Mouse (Mus musculus) fat pad, adult 2 months (tissue): Measurements from ENCODE around the gene Fcna.

ENCODE experiments used
- DNase-seq: peaks from one replicate; pipeline ENCODE4 v3.0.0-alpha.2; 2011; ENCODE audit warnings: low read depth, low spot score; ENCODE audit errors: extremely low read depth

Fcna gene

DNA sequence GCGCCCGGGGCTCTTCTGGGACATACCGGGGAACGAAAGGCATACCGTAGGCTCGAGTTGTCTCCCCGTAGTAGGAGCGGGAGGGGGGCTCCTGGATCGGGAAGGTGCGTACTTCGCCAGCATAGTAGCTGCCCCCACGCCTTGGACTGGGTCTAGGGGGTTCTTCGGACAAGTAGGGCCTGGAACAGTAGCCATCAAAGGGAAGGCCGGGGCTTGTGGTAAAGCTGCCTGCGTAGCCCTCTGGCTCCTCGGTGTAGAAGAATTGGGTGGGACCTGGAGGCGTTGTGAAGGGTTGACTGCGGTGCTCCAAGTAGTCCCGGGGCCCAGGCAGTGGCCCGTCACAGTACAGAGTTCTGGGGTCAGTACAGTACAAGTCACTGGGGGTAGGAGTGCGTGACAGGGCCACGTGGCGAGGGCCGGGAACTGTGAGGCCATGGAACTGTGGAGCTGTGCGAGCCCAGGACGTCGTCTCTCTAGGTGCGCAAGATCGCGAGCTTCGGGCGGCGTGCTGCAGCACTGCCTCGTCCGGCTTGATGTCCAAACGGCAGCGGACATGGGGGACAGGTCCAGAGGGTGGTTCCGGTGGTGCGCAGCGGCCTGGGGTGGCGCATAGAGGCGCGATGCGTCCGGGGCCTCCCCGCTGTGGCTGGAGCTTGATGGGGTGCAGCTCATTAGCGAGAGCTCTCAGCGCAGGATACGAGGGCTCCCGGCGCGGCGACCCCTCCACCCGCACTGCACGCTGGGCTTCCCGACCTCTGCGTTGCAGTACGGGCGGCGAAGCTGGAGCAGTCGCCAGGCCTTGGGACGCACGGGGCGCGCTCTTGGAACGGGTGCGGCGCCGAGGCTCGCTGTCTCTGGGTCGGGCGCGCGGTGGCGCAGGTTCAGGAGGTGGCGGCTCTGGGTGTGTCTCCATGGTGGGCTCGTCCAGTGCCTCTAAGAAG is 48.8 kb downstream of the Fcna start:
- DNase-seq = no peak

DNA sequence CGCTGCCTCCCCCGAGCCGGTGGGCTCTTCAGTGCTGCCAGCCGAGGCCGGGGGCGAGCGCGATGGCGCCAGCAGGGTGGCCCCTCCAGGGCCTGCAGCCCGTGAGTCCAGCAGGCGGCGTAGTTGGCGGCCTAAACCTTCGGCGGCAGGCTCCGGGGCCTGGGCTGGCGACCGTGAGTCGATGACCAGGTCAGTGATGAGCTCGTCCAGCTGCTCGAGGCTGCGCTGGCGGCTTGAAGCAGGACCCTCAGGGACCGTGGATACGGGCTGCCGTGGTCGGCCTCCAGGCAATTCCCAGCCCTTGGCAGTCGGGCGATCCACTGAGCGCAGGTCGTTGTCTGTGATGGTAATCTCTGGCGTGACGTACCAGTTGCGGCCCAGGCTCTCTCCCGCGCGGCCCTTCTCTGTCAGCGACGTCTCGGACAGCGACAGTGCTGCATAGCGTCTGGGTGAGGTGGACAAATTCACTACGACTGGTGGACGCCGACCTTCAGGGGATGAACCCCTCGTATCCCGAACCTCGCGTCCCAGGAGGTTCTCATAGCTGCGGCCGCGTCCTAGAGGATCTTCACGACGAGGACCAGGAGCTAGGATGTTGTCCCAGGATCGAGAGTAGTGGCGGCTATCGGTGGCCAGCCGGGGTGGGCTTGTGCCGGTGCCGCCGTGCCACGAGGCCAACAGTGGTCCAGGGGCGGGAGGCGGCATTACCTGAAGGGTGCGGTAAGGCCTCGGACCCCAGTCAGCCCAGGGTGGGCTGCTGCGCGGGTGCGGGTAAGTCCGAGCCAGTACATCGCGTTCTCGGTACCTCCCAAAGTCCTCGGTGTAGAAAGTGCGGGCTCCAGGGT is 49.7 kb downstream of the Fcna start:
- DNase-seq = no peak

DNA sequence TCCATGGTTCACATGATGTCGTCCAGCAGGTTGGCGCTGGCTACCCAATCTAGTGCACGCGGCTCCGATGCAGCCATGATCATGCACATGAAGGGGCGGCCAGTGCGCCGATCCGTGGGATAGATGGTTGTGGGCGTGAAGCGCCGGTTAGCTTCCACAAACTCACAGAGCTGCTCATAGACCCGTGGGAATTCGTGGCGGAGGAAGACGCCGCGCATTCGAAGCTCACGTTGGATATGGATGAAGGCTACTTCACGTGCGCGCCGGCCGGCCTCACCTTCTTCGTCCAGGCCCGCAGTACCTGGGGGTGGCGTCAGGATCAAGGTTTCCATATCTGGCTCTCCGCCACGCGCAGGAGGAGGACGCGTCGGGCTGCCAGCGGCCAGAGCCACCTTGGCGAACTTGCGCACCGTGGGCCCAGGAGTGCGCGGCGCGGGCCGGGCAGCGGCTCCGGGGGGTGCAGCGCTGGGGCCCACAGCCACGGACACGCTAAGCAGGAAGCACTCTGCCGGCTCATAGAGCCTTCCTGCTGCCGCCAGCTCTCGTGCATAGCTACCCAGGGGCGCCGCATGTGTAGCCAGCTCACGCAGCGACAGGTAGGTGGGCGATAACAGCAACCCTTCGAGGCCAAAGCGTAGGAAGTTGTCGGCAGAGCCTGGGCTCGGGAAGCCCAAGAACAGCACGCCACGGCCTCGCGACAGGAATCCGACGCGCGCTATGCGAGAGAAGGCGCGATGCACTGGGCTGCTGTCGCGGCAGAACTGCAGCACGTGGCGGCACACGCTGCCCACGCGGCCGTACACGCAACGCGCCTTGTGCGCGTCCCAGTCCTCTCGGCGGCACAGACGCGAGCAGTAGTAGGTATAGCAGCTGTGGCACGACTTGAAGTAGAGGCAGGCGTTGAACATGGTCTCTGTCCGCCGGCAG is 50.6 kb downstream of the Fcna start:
- DNase-seq = no peak

DNA sequence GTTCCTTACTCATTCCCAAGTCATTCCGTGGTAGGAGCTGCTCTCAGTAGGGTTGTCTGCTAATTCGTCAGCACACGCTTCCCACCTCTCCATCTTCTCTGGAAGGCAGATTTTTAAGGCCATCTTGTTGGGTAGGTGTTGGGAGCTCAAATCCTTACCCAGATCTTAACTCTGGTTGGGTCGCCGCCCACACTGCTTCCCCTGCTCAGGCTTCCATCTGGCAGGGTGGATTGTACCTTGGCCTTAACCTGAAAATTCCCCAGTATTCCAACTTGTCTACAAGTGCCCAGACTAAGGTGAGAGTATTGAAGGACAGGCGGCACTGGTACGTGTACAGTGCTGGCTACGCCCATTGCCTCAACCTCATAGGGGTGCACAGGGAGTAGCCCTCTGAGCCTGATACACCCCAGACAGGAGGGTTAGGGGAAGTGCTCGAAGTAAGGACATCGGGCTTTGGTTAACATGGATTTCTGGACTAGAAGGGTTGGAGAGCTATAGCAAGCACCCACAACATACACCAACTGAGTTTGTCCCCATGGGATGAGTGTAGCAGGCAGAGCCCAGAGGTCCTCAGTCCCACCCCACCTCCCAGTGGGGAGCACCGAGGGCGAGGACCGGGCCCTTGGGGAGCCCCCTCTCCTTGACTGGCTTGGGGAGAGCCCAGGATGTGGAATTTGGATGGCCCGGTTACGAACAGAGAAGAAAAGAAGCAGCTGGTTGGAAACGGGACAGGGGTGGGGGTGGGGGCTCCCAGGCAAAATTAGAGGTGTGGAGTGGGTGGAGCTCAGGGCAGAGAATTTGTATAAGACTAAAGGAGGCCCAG is 51.6 kb downstream of the Fcna start:
- DNase-seq = no peak

DNA sequence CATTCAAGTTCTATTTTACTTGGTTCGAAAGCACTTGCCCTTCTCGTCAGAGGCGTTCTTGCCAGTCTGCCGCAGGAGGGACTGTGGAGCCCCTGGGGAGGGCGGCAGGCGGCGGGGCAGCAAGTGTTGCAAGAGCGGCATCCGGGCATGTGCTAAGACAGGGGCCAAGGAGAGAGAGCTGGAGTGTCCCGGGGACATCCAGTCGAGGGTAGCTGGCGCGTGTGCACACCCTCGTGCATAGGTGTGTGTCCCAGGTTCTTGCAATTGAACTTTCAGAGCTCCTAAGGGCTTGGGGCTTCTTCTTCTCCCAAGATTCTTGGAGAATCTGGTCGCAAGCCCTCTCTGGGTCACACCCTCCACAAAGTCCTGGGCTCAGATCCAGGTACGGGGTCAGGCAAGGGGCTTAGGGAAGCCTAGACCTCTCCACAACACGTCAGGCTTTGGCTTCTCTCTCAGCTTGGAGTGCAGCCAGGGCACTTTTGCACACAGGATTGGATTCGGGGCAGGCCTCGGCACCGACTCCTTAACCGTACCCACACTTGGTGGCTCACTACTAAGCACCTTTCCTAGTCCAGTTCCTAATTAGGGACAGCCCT is 52.3 kb downstream of the Fcna start:
- DNase-seq = no peak
